Mouse (Mus musculus) limb, embryonic 11.5 days (tissue): ENCODE data around the gene Fnbp1l. TPM values are rescaled to one million over a fixed set of nuclear protein-coding genes. Genes with fewer than 3 reads are reported as not detected.

Experiments
- ATAC-seq: fragments of 200-750 bp; cut with Nextera tagmentation; 2 replicates; pipeline ENCODE4 v1.8.0; 2017; ENCODE audit warnings: low read depth; ENCODE audit not compliant: insufficient number of reproducible peaks, low FRiP score, low TSS enrichment
- DNase-seq: peaks from one replicate; pipeline ENCODE4 v3.0.0-alpha.2; 2015; ENCODE audit warnings: low spot score
- H3K27ac ChIP-seq: fragments of 300-500 bp; sonication (generic); replicated peaks from 2 replicates; pipeline ENCODE4 v1.5.1; 2014; ENCODE audit warnings: low read depth, mild to moderate bottlenecking, low read length
- H3K27me3 ChIP-seq: fragments of 300-500 bp; sonication (generic); 2 replicates; pipeline ENCODE4 v1.6.1; 2014; ENCODE audit warnings: mild to moderate bottlenecking, low read length, mixed read lengths; ENCODE audit not compliant: control insufficient read depth, insufficient read depth
- H3K36me3 ChIP-seq: fragments of 300-500 bp; sonication (generic); 2 replicates; pipeline ENCODE4 v1.6.1; 2014; ENCODE audit warnings: mild to moderate bottlenecking, low read length, moderate library complexity, mixed read lengths; ENCODE audit not compliant: control insufficient read depth, insufficient read depth
- H3K4me1 ChIP-seq: fragments of 300-500 bp; sonication (generic); 2 replicates; pipeline ENCODE4 v1.6.1; 2014; ENCODE audit warnings: low read length, mixed read lengths; ENCODE audit not compliant: control insufficient read depth, insufficient read depth
- H3K4me2 ChIP-seq: fragments of 300-500 bp; sonication (generic); 2 replicates; pipeline ENCODE4 v1.6.1; 2014; ENCODE audit warnings: low read depth, mild to moderate bottlenecking, moderate library complexity; ENCODE audit not compliant: severe bottlenecking
- H3K4me3 ChIP-seq: fragments of 300-500 bp; sonication (generic); 2 replicates; pipeline ENCODE4 v1.5.1; 2014; ENCODE audit warnings: low read depth, low read length
- H3K9ac ChIP-seq: fragments of 300-500 bp; sonication (generic); 2 replicates; pipeline ENCODE4 v1.6.1; 2014; ENCODE audit warnings: mild to moderate bottlenecking, low read length
- H3K9me3 ChIP-seq: fragments of 300-500 bp; sonication (generic); 2 replicates; pipeline ENCODE4 v1.6.1; 2016; ENCODE audit warnings: low read length; ENCODE audit not compliant: control insufficient read depth
- WGBS: fragments of 180-500 bp; shearing (Covaris S2); extraction: QIAGEN DNeasy Blood & Tissue Kit; methylation state at CpG from one replicate; pipeline ENCODE4 v1.1.7; 2014; 5-methylcytosine and 5-hydroxymethylcytosine counted together
- polyA plus RNA-seq: library from polyadenylated mRNA; unstranded; fragments of >200 nt; fragmentation: Nextera tagmentation; extraction: Ambion mirVana; gene quantifications from 2 replicates; pipeline ENCODE4 v1.2.1, GENCODE M21; 2014

Gene Fnbp1l
- polyA plus RNA-seq, 1 experiment from 2014 or later = 86.4 TPM

DNA sequence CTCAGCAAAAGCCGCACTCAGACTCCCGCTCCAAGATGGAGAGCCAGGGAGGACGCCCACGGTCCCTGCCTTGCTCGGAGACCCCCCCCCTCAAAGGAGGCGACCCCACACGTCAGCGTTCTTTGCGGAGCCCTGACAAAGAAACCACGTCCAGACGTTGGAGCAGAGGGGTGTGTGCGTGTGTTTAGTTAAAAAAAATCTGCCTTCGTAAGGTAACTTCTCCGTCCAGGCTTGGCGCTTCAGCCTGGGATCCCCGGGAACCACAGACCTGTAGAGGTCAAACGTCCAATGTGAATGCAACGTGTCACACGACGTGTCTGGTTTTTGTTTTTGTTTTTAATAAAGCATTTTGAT, 393 bp upstream of the Fnbp1l start:
- DNase-seq = no peak
- ATAC-seq = peak; percentile 65
- Histone ChIP-seq H3K9ac (peak overlapping the region; percentile 100), H3K36me3 (no peaks in the 10 kb centered on the region), H3K27me3 (no peaks in the 10 kb centered on the region), H3K27ac (peak overlapping the region; percentile 98), H3K4me2 (peak overlapping the region; percentile 78), H3K4me1 (peaks cover 15% of the 10 kb centered on the region), H3K4me3 (peak overlapping the region; percentile 96), H3K9me3 (no peaks in the 10 kb centered on the region)
- 0% methylated on average over 19 of the region's 20 CpGs for WGBS

DNA sequence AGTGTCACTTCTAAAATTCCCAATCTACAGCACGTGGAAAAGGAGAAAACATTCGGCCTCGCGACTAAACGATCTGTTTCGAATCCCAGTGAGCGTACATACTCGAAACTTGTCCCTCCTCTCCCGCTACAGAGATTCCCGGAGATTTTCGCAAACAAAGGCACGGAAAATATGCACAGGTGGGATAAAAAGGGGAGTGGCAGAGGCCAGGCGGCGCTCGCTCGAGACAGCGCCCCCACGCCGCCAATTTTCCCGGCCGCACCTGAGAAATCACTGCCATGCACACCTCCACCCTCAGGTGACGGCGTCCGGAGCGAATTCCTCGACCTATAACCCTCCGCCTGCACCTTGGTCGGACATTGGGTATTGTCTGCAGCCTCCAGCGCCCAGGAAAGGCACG, 1.1 kb downstream of the Fnbp1l start:
- peak overlapping the region; percentile 100 for H3K9ac ChIP-seq
- no peak; the same call in 1 of the 2 replicates for ATAC-seq
- under 1% methylated on average over 30 of the region's 30 CpGs for whole genome bisulfite sequencing
- H3K9me3 ChIP-seq = no peaks in the 10 kb centered on the region
- peak; percentile 77 for DNase-seq
- no peaks in the 10 kb centered on the region for H3K36me3 ChIP-seq
- no peaks in the 10 kb centered on the region for H3K27me3 ChIP-seq
- H3K4me3 ChIP-seq = peak overlapping the region; percentile 96
- H3K4me1 ChIP-seq = peaks cover 15% of the 10 kb centered on the region
- H3K4me2 ChIP-seq = peak overlapping the region; percentile 78
- H3K27ac ChIP-seq = peak overlapping the region; percentile 98

DNA sequence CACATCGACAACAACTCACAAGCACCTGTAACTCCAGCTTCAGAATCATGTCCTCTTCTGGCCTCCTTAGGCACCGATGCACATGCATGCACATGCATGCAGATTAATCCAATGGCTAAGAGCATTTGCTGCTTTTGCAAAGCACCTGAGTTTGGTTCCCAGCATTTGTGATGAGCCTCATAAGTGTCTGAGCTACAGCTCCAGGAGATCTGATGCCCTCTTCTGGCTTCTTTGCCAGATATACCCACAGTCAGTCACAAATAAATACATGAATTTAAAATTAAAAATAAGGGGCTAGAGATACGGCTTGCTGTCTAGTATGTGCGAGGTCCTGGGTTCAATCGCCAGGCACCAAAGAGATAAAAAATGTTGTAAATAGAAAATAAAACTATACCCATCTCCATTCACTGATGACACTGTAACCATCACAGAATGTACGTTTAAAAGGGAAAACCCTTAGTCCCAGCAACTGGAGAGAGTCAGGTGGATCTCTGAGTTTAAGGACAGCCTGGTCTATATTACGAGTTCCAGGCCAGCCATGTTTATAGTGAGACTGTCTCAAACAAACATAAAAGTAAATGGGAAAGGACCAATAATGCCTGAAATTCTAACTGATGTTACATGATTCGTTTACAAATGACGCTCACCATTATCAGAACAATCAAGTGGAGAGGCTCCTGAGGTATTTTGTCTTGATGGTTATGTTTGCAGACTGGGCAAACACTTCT, 1.7 kb downstream of the Fnbp1l start:
- H3K27me3 ChIP-seq = no peaks in the 10 kb centered on the region
- DNase-seq = no peak
- ATAC-seq = no peak
- H3K9me3 ChIP-seq = no peaks in the 10 kb centered on the region
- H3K36me3 ChIP-seq = no peaks in the 10 kb centered on the region
- peak overlapping the region; percentile 100 for H3K9ac ChIP-seq
- peaks cover 15% of the 10 kb centered on the region for H3K4me1 ChIP-seq
- 53% methylated on average over 9 of the region's 9 CpGs for WGBS
- peak overlapping the region; percentile 96 for H3K4me3 ChIP-seq
- peak overlapping the region; percentile 78 for H3K4me2 ChIP-seq
- H3K27ac ChIP-seq = no peak overlapping the region

DNA sequence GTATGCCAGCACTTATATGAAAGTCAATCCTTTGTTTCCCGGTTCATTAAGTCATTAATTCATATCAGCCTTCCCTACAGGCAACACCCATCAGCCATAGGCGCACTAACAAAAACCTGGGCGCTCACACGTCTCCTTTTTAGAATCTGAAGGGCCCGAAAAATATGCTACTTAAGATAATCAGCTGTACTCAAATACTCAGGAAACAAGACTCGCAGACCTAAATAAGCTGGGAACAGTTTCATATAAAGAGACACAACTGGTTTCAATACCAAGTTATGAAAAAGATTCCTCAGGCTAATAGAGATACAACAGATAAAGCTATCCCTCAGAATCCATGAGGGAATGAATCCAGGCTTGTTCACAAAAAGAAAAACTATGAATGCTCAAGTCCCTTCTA, 7.0 kb downstream of the Fnbp1l start:
- H3K27ac ChIP-seq = no peak overlapping the region
- no peaks in the 10 kb centered on the region for H3K9me3 ChIP-seq
- no peak overlapping the region for H3K4me2 ChIP-seq
- no peak overlapping the region for H3K9ac ChIP-seq
- ATAC-seq = no peak
- H3K27me3 ChIP-seq = no peaks in the 10 kb centered on the region
- 88% methylated on average over 6 of the region's 6 CpGs for WGBS
- DNase-seq = no peak
- peaks cover 7% of the 10 kb centered on the region for H3K4me1 ChIP-seq
- H3K4me3 ChIP-seq = no peak overlapping the region
- H3K36me3 ChIP-seq = no peaks in the 10 kb centered on the region

DNA sequence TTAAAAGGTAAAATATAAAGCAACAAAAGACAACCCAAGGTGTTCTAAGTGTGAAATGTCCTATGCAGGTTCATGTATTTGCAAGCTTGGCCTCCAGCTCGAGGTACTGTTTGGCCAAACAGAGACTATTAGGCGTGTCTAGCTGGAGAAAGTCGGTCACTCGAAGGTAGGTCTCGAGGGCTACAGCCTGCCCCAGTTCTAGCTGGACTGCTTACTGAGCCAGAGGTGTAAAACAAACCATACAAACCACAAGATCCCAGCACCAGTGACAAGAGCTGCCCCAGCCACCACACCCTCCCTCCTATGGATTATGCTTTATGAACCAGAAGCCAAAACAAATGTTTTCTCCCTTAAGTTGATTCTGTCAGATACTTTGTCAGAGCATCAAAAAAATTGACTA, 7.8 kb downstream of the Fnbp1l start:
- H3K4me1 ChIP-seq = 0 out of 2 replicates have a peak, but pooled peaks cover 3% of the 10 kb centered on the region
- no peak overlapping the region for H3K9ac ChIP-seq
- no peak overlapping the region for H3K4me2 ChIP-seq
- ATAC-seq (no peak), DNase-seq (no peak)
- no peak overlapping the region for H3K4me3 ChIP-seq
- no peaks in the 10 kb centered on the region for H3K27me3 ChIP-seq
- no peak overlapping the region for H3K27ac ChIP-seq
- WGBS = 88% methylated on average over 5 of the region's 5 CpGs
- no peaks in the 10 kb centered on the region for H3K36me3 ChIP-seq
- H3K9me3 ChIP-seq = no peaks in the 10 kb centered on the region

DNA sequence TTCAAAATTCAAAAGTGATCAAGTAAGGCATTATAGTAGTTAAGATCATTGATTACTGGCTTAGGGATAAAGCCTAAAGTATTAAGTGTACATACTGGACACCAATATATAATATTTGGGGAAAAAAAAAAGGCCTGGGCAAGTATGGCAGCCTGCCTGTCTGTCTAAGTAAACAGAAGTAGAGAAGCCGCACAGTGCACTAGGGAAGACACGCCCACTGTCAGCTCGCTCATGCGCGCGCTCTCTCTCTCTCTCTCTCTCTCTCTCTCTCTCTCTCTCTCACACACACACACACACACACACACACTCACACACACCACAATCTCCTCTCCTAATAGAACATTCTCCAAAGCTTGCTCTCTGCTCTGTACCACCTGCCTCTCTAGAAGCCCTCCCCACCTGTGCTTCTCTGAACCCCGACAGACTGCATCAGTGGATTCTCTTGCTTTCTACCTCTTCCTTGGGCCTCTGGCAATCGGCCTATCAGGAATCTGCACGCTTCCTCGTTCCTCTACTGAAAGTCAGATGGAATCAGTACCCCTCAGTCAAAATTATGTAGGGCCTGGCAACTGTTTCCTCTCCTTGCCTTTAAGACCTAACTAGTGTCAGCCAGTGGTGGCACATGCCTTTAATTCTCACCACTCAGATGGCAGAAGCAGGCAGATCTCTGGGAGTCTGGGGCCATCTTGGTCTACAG, 13.3 kb downstream of the Fnbp1l start:
- Histone ChIP-seq H3K9ac (no peak overlapping the region), H3K27ac (no peak overlapping the region), H3K4me2 (no peak overlapping the region), H3K4me1 (no peaks in the 10 kb centered on the region), H3K9me3 (no peaks in the 10 kb centered on the region), H3K27me3 (no peaks in the 10 kb centered on the region), H3K36me3 (no peaks in the 10 kb centered on the region), H3K4me3 (no peak overlapping the region)
- ATAC-seq = no peak
- 91% methylated on average over 10 of the region's 10 CpGs for WGBS
- DNase-seq = no peak

DNA sequence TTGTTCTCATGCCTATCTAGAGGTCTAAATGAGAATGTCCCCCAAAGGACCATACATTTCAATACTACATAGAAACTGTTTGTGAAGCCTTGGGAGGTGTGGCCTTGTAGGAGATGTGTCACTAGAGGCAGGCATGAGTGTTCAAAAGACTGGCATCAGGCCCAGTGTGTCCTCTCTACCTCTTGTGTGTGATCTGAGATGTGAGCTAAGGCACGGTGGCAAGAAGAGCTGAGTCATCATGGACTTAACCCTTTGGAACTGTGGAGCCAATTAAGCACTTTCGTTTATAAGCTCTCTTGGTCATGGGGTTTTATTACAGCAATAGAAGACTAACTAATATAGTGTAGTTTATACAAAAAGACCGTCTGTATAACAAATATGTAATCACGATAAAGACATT, 16.3 kb downstream of the Fnbp1l start:
- Histone ChIP-seq H3K4me2 (no peak overlapping the region), H3K4me1 (no peaks in the 10 kb centered on the region), H3K9ac (no peak overlapping the region), H3K27ac (no peak overlapping the region), H3K4me3 (no peak overlapping the region), H3K36me3 (no peaks in the 10 kb centered on the region), H3K9me3 (no peaks in the 10 kb centered on the region), H3K27me3 (no peaks in the 10 kb centered on the region)
- no peak for ATAC-seq
- no peak for DNase-seq
- WGBS = 79% methylated on average over 4 of the region's 4 CpGs

DNA sequence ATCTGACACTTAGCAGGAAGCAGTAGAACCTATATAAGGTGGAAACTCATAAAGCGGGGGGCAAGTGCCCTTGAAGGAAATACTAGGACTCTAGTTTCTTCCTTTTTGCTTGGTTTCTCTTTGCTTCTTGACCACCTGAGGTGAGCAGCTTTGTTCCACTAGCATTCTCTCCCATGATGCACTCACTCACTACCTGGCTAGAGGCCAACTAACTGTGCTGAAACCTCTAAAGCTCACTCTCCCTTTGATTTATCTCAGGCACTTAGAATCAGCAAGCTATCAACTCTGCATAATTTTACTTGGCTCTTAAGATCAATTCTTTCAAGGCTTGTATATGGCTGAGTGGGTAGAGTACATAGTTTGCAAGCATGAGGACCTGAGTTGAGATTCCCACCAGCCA, 17.1 kb downstream of the Fnbp1l start:
- no peak overlapping the region for H3K4me3 ChIP-seq

More for the DNA sequence above, 17.1 kb downstream of the Fnbp1l start:
- Histone ChIP-seq H3K27me3 (no peaks in the 10 kb centered on the region), H3K9me3 (no peaks in the 10 kb centered on the region), H3K36me3 (no peaks in the 10 kb centered on the region), H3K27ac (no peak overlapping the region), H3K4me2 (no peak overlapping the region), H3K4me1 (no peaks in the 10 kb centered on the region), H3K9ac (no peak overlapping the region)
- 100% methylated on average over 1 of the region's 1 CpGs for WGBS
- DNase-seq (no peak), ATAC-seq (no peak)
